Mouse (Mus musculus) midbrain, embryonic 13.5 days (tissue): ENCODE data around the gene Hist1h1d. TPM values are rescaled to one million over a fixed set of nuclear protein-coding genes. Genes with fewer than 3 reads are reported as not detected.

Experiments
- ATAC-seq: fragments of 200-750 bp; cut with Nextera tagmentation; 2 replicates; pipeline ENCODE4 v1.8.0; 2017; ENCODE audit warnings: mild to moderate bottlenecking, moderate TSS enrichment, moderate library complexity
- H3K27ac ChIP-seq: fragments of 300-500 bp; sonication (generic); 2 replicates; pipeline ENCODE4 v1.5.1; 2015; ENCODE audit warnings: inconsistent platforms, mild to moderate bottlenecking, moderate library complexity
- H3K27me3 ChIP-seq: fragments of 300-500 bp; sonication (generic); 2 replicates; pipeline ENCODE4 v1.6.1; 2015; ENCODE audit warnings: mild to moderate bottlenecking, inconsistent platforms
- H3K36me3 ChIP-seq: fragments of 300-500 bp; sonication (generic); 2 replicates; pipeline ENCODE4 v1.6.1; 2015; ENCODE audit warnings: mild to moderate bottlenecking, inconsistent platforms
- H3K4me1 ChIP-seq: fragments of 300-500 bp; sonication (generic); replicated peaks from 2 replicates; pipeline ENCODE4 v1.6.1; 2015; ENCODE audit warnings: inconsistent platforms
- H3K4me2 ChIP-seq: fragments of 300-500 bp; sonication (generic); replicated peaks from 2 replicates; pipeline ENCODE4 v1.6.1; 2015; ENCODE audit warnings: moderate library complexity, mild to moderate bottlenecking, inconsistent platforms
- H3K4me3 ChIP-seq: fragments of 300-500 bp; sonication (generic); replicated peaks from 2 replicates; pipeline ENCODE4 v1.5.1; 2015; ENCODE audit warnings: mild to moderate bottlenecking, inconsistent platforms
- H3K9ac ChIP-seq: fragments of 300-500 bp; sonication (generic); replicated peaks from 2 replicates; pipeline ENCODE4 v1.6.1; 2015; ENCODE audit warnings: mild to moderate bottlenecking, inconsistent platforms
- H3K9me3 ChIP-seq: fragments of 300-500 bp; sonication (generic); 2 replicates; pipeline ENCODE4 v1.6.1; 2016; ENCODE audit warnings: mild to moderate bottlenecking, inconsistent platforms
- WGBS: fragments of 180-500 bp; shearing (Covaris S2); methylation state at CpG from one replicate; pipeline ENCODE4 v1.1.7; 2015; 5-methylcytosine and 5-hydroxymethylcytosine counted together
- polyA plus RNA-seq: library from polyadenylated mRNA; unstranded; fragments of >200 nt; fragmentation: Nextera tagmentation; extraction: Ambion mirVana; gene quantifications from 2 replicates; pipeline ENCODE4 v1.2.1, GENCODE M21; 2015

Hist1h1d gene
- polyA plus RNA-seq, 1 experiment from 2014 or later, result 0.23 TPM

DNA sequence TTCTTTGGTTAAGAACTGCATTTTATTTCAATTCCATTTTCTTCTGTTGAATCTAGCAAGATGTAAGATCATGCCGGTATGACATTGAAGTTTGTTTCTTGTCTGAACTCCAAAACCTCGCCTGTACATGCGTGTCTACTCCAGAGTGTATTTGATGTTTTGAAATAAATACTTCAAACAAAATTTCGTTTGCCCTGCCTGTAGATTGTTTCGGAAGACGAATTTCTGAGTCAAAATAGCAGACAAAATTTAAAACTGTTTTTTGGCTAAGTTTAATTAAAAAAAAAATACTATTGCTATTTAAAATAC, 34.8 kb upstream of the Hist1h1d start:
- H3K4me2 ChIP-seq, result peak overlapping the region; percentile 69
- H3K4me3 ChIP-seq, result peak overlapping the region; percentile 51
- H3K36me3 ChIP-seq, result no peaks in the 10 kb centered on the region
- H3K9me3 ChIP-seq, result no peaks in the 10 kb centered on the region
- no peak for ATAC-seq
- H3K27ac ChIP-seq, result no peak overlapping the region
- peaks cover 9% of the 10 kb centered on the region for H3K4me1 ChIP-seq
- no peak overlapping the region for H3K9ac ChIP-seq
- WGBS, result under 1% methylated on average over 6 of the region's 6 CpGs
- H3K27me3 ChIP-seq, result no peaks in the 10 kb centered on the region

DNA sequence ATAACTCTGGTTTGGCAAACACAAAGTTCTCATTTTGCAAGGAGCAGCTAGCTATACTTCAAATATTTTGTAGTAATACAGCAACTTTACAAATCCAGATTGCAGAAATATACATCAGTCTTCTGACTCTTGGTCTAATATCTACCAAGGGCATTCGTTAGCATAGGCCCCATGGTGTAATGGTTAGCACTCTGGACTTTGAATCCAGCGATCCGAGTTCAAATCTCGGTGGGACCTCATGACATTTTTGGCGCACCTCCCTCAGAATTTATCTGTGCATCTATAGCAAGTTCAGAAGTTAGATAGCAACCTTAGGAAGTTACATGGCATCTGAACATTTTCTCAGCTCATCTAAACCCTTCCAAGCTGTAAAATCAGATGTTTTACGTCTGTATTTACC, 34.2 kb upstream of the Hist1h1d start:
- Histone ChIP-seq H3K27me3 (no peaks in the 10 kb centered on the region), H3K9me3 (no peaks in the 10 kb centered on the region), H3K36me3 (no peaks in the 10 kb centered on the region), H3K27ac (no peak overlapping the region), H3K4me1 (peaks cover 9% of the 10 kb centered on the region), H3K4me3 (peak overlapping the region; percentile 38), H3K4me2 (peak overlapping the region; percentile 55), H3K9ac (no peak overlapping the region)
- ATAC-seq, result no peak
- 0% methylated on average over 6 of the region's 6 CpGs for whole genome bisulfite sequencing

DNA sequence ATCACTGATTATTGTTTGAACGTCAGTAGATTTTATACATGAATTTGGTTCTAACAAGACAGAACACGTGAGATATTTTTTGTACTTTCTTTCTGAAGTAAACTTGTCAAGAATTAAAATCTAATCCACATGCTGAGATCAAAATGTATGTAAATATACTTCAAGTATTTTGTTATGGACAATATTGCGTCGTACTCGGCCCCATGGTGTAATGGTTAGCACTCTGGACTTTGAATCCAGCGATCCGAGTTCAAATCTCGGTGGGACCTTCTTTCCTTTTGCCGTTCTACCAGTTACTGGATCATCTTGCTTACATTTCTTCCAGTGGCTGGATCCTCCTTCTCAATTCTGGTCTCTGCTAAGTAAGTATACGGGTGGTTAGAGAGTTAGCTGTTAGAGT, 33.6 kb upstream of the Hist1h1d start:
- ATAC-seq, result no peak
- Histone ChIP-seq H3K9ac (no peak overlapping the region), H3K4me1 (peaks cover 9% of the 10 kb centered on the region), H3K36me3 (no peaks in the 10 kb centered on the region), H3K27ac (no peak overlapping the region), H3K27me3 (no peaks in the 10 kb centered on the region), H3K9me3 (no peaks in the 10 kb centered on the region), H3K4me3 (peak overlapping the region; percentile 38), H3K4me2 (peak overlapping the region; percentile 55)
- WGBS, result 0% methylated on average over 10 of the region's 10 CpGs

DNA sequence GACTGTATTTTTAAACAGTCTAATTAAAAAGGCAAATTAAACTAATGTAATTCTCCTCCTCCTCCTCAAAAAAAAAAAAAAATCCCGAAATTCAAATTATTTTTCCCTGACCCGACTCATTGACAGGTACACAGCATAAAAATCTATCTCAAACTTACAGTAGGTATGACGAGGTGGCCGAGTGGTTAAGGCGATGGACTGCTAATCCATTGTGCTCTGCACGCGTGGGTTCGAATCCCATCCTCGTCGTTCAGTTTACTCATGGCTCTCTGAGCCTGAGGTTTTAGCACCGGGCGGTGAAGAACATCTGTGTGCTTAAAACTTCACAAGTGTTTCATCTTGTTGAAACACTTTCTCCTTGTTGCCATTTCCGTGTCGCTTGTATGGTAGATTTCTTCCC, 31.4 kb upstream of the Hist1h1d start:
- WGBS, result under 1% methylated on average over 14 of the region's 14 CpGs
- H3K4me3 ChIP-seq, result no peak overlapping the region
- no peak overlapping the region for H3K27ac ChIP-seq
- H3K4me2 ChIP-seq, result peak overlapping the region; percentile 25; the same call in 1 of the 2 replicates
- peaks cover 9% of the 10 kb centered on the region for H3K4me1 ChIP-seq
- no peaks in the 10 kb centered on the region for H3K9me3 ChIP-seq
- no peak overlapping the region for H3K9ac ChIP-seq
- no peaks in the 10 kb centered on the region for H3K27me3 ChIP-seq
- no peak for ATAC-seq
- no peaks in the 10 kb centered on the region for H3K36me3 ChIP-seq

GRCm38 (mm10) chr13:23523976-23524375, 29.1 kb upstream of the Hist1h1d start:
- Histone ChIP-seq H3K9ac (no peak overlapping the region), H3K27me3 (no peaks in the 10 kb centered on the region), H3K9me3 (no peaks in the 10 kb centered on the region), H3K27ac (no peak overlapping the region), H3K36me3 (no peaks in the 10 kb centered on the region), H3K4me3 (no peak overlapping the region), H3K4me2 (no peak overlapping the region), H3K4me1 (peaks cover 12% of the 10 kb centered on the region)
- ATAC-seq, result no peak
- 37% methylated on average over 5 of the region's 5 CpGs for WGBS

DNA sequence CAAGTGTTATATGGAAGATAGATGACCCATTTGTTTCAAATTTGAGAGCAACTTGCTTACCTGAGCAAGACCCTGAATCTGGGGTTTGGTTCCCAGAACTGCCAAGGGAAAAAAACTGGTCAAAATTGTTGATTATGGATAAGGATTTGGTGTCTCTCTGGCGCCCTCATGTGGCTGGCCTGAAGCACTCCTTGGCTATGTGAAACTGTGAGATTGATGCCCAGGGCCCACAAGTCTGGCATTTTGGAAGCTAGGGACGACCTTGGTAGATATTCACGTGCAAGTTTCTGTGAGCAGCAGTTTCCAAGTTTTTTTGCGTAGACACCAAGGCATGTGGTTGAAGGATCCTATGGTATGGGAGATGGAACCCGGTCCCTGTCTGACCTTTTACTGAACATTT, 28.4 kb upstream of the Hist1h1d start:
- no peak overlapping the region for H3K9ac ChIP-seq
- peaks cover 15% of the 10 kb centered on the region for H3K4me1 ChIP-seq
- WGBS, result 10% methylated on average over 5 of the region's 5 CpGs
- no peak overlapping the region for H3K4me3 ChIP-seq
- no peak overlapping the region for H3K27ac ChIP-seq
- no peaks in the 10 kb centered on the region for H3K27me3 ChIP-seq
- H3K9me3 ChIP-seq, result no peaks in the 10 kb centered on the region
- peak; percentile 32; the same call in 1 of the 2 replicates for ATAC-seq
- H3K36me3 ChIP-seq, result no peaks in the 10 kb centered on the region
- H3K4me2 ChIP-seq, result no peak overlapping the region

- no peak overlapping the region for H3K9ac ChIP-seq
Measured at GRCm38 (mm10) chr13:23525901-23526300, 27.2 kb upstream of the Hist1h1d start.

GRCm38 (mm10) chr13:23526312-23526711, 26.8 kb upstream of the Hist1h1d start:
- H3K4me2 ChIP-seq, result peak overlapping the region; percentile 53
- peak; percentile 40 for ATAC-seq
- no peaks in the 10 kb centered on the region for H3K27me3 ChIP-seq
- peaks cover 19% of the 10 kb centered on the region for H3K4me1 ChIP-seq
- WGBS, result under 1% methylated on average over 17 of the region's 17 CpGs
- peak overlapping the region; percentile 64 for H3K9ac ChIP-seq
- peak overlapping the region; percentile 62 for H3K27ac ChIP-seq
- no peaks in the 10 kb centered on the region for H3K36me3 ChIP-seq
- no peaks in the 10 kb centered on the region for H3K9me3 ChIP-seq
- peak overlapping the region; percentile 45 for H3K4me3 ChIP-seq

More at GRCm38 (mm10) chr13:23525901-23526300, 27.2 kb upstream of the Hist1h1d start:
- peak overlapping the region; percentile 45 for H3K4me3 ChIP-seq
- H3K27me3 ChIP-seq, result no peaks in the 10 kb centered on the region
- no peak for ATAC-seq
- no peaks in the 10 kb centered on the region for H3K36me3 ChIP-seq
- H3K9me3 ChIP-seq, result no peaks in the 10 kb centered on the region
- peak overlapping the region; percentile 53 for H3K4me2 ChIP-seq
- no peak overlapping the region for H3K27ac ChIP-seq
- H3K4me1 ChIP-seq, result peaks cover 19% of the 10 kb centered on the region
- 2% methylated on average over 10 of the region's 10 CpGs for WGBS

GRCm38 (mm10) chr13:23529005-23529404, 24.1 kb upstream of the Hist1h1d start:
- no peak overlapping the region for H3K4me2 ChIP-seq

GRCm38 (mm10) chr13:23529480-23530165, 23.4 kb upstream of the Hist1h1d start:
- Histone ChIP-seq H3K27me3 (no peaks in the 10 kb centered on the region), H3K27ac (peak overlapping the region; percentile 98), H3K4me3 (peak overlapping the region; percentile 55), H3K4me2 (peak overlapping the region; percentile 76), H3K36me3 (no peaks in the 10 kb centered on the region), H3K9me3 (no peaks in the 10 kb centered on the region), H3K4me1 (peaks cover 42% of the 10 kb centered on the region), H3K9ac (peak overlapping the region; percentile 78)
- ATAC-seq, result no peak
- WGBS, result 31% methylated on average over 2 of the region's 2 CpGs

More at GRCm38 (mm10) chr13:23529005-23529404, 24.1 kb upstream of the Hist1h1d start:
- Histone ChIP-seq H3K27ac (no peak overlapping the region), H3K4me1 (peaks cover 36% of the 10 kb centered on the region), H3K9me3 (no peaks in the 10 kb centered on the region), H3K27me3 (no peaks in the 10 kb centered on the region), H3K4me3 (no peak overlapping the region), H3K36me3 (no peaks in the 10 kb centered on the region), H3K9ac (no peak overlapping the region)
- no peak for ATAC-seq
- 81% methylated on average over 5 of the region's 5 CpGs for WGBS

- Histone ChIP-seq H3K9ac (peak overlapping the region; percentile 78), H3K4me3 (peak overlapping the region; percentile 55), H3K27ac (peak overlapping the region; percentile 98), H3K4me1 (peaks cover 45% of the 10 kb centered on the region), H3K27me3 (no peaks in the 10 kb centered on the region), H3K36me3 (no peaks in the 10 kb centered on the region), H3K4me2 (peak overlapping the region; percentile 76), H3K9me3 (no peaks in the 10 kb centered on the region)
- under 1% methylated on average over 20 of the region's 20 CpGs for WGBS
- ATAC-seq, result no peak
Measured at GRCm38 (mm10) chr13:23530181-23530900, 22.7 kb upstream of the Hist1h1d start.
